Comparison of ENCODE assay signal across 10 mouse cellular contexts in the genomic region with DNA sequence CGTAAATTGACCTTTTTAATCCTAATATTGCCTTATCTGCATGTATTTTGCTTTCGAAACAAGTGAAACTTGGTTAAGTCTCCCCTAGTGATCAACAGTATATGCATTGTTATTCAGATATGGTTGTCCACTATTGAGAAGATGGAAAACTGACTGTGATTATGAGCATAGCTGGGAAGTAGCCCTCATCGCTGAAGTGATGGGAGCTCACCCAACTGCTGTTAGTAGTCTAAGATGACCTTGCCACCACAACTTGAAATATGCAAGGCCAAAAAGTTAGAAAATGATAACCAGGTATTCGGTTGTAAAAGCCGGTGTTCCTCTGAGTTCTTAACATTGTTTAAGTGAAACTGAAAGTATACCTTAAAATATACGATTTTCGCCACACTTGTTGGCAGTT. TPM values are rescaled to one million over a fixed set of nuclear protein-coding genes. Genes with fewer than 3 reads are reported as not detected.
DNase-seq lines count a peak whose midpoint lies in the region; ATAC-seq lines count a peak whose summit lies in the region.
"Had no signal": no experiment of that assay in that cellular context is flagged by ENCODE, and none has a peak within 500 bp of the region (broad histone marks: within the 10 kb centered on the region; RNA-seq: fewer than 3 reads in every experiment).

No protein-coding gene starts in this region.

- H3K4me1 ChIP-seq in heart, embryonic 12.5 days (replicated peaks): 0 out of 2 replicates have a peak, but pooled peaks cover 2% of the 10 kb centered on the region
- peaks cover 13% of the 10 kb centered on the region for H3K4me1 ChIP-seq in midbrain, embryonic 15.5 days
- peaks cover 26% of the 10 kb centered on the region for H3K4me1 ChIP-seq in midbrain, embryonic 10.5 days
- peaks cover 9% of the 10 kb centered on the region for H3K4me1 ChIP-seq in limb, embryonic 11.5 days (ENCODE audit: control insufficient read depth, insufficient read depth, low read length)
- peaks cover 2% of the 10 kb centered on the region; the same call in 1 of the 2 replicates for H3K4me1 ChIP-seq in stomach, embryonic 15.5 days

- H3K9ac ChIP-seq in heart, embryonic 12.5 days: no peak overlapping the region
- no peak overlapping the region for H3K9ac ChIP-seq in midbrain, embryonic 15.5 days
- H3K9ac ChIP-seq in limb, embryonic 11.5 days (ENCODE audit: low read length): no peak overlapping the region
- no peak overlapping the region for H3K9ac ChIP-seq in stomach, embryonic 15.5 days

- DNase-seq in heart, adult 18-20 months: no peak
- no peak for DNase-seq in midbrain, embryonic 10.5 days (ENCODE audit: low spot score)
- DNase-seq in limb, embryonic 11.5 days (ENCODE audit: low spot score): no peak
- no peak for DNase-seq in right cerebral cortex, postnatal 36 days (ENCODE audit: low spot score in 2 of 2)
- no peak for DNase-seq in adrenal gland, postnatal 4 days (ENCODE audit: low spot score in 2 of 2)
- DNase-seq: cerebellum, adult 8-10 months had no signal

- H3K36me3 ChIP-seq in heart, embryonic 12.5 days: no peaks in the 10 kb centered on the region
- H3K36me3 ChIP-seq in midbrain, embryonic 15.5 days (replicated peaks): no peaks in the 10 kb centered on the region
- no peaks in the 10 kb centered on the region for H3K36me3 ChIP-seq in midbrain, embryonic 10.5 days
- H3K36me3 ChIP-seq in limb, embryonic 11.5 days (ENCODE audit: control insufficient read depth, insufficient read depth, low read length): no peaks in the 10 kb centered on the region
- H3K36me3 ChIP-seq in stomach, embryonic 15.5 days: no peaks in the 10 kb centered on the region
- H3K36me3 ChIP-seq: midbrain, embryonic 13.5 days had no signal

- H3K9me3 ChIP-seq in heart, embryonic 12.5 days (replicated peaks): no peaks in the 10 kb centered on the region
- H3K9me3 ChIP-seq in midbrain, embryonic 15.5 days: no peaks in the 10 kb centered on the region
- H3K9me3 ChIP-seq in midbrain, embryonic 10.5 days (replicated peaks): no peaks in the 10 kb centered on the region
- no peaks in the 10 kb centered on the region for H3K9me3 ChIP-seq in limb, embryonic 11.5 days (ENCODE audit: control insufficient read depth, low read length)
- H3K9me3 ChIP-seq in stomach, embryonic 15.5 days: no peaks in the 10 kb centered on the region
- H3K9me3 ChIP-seq: midbrain, embryonic 13.5 days had no signal

- H3K27ac ChIP-seq in heart, embryonic 12.5 days (ENCODE audit: poor library complexity, severe bottlenecking): no peak overlapping the region
- H3K27ac ChIP-seq in midbrain, embryonic 15.5 days: no peak overlapping the region
- no peak overlapping the region for H3K27ac ChIP-seq in midbrain, embryonic 10.5 days (replicated peaks)
- no peak overlapping the region for H3K27ac ChIP-seq in limb, embryonic 11.5 days (replicated peaks; ENCODE audit: low read depth, low read length)
- H3K27ac ChIP-seq in stomach, embryonic 15.5 days: peak overlapping the region; percentile 89; the same call in 1 of the 2 replicates
- H3K27ac ChIP-seq: midbrain, embryonic 13.5 days had no signal

- no peak overlapping the region for H3K4me3 ChIP-seq in heart, embryonic 12.5 days
- no peak overlapping the region for H3K4me3 ChIP-seq in midbrain, embryonic 15.5 days
- no peak overlapping the region for H3K4me3 ChIP-seq in midbrain, embryonic 10.5 days
- no peak overlapping the region for H3K4me3 ChIP-seq in limb, embryonic 11.5 days (ENCODE audit: low read depth, low read length)
- H3K4me3 ChIP-seq in stomach, embryonic 15.5 days (replicated peaks): peak overlapping the region; percentile 94

- WGBS in heart, embryonic 12.5 days: 87% methylated on average over 7 of the region's 7 CpGs
- 86% methylated on average over 7 of the region's 7 CpGs for WGBS in midbrain, embryonic 15.5 days
- 91% methylated on average over 7 of the region's 7 CpGs for whole genome bisulfite sequencing in midbrain, embryonic 10.5 days
- WGBS in limb, embryonic 11.5 days: 92% methylated on average over 7 of the region's 7 CpGs
- 74% methylated on average over 7 of the region's 7 CpGs for WGBS in stomach, embryonic 15.5 days

- peak overlapping the region; percentile 90; the same call in 1 of the 2 replicates for H3K4me2 ChIP-seq in heart, embryonic 12.5 days
- H3K4me2 ChIP-seq in midbrain, embryonic 15.5 days: 0 out of 2 replicates have a peak overlapping the region, but pooled peaks have one; percentile 88
- 0 out of 2 replicates have a peak overlapping the region, but pooled peaks have one; percentile 62 for H3K4me2 ChIP-seq in limb, embryonic 11.5 days (ENCODE audit: low read depth, severe bottlenecking)
- H3K4me2 ChIP-seq in stomach, embryonic 15.5 days: peak overlapping the region; percentile 72

- H3K27me3 ChIP-seq in heart, embryonic 12.5 days (replicated peaks): 0 out of 2 replicates have a peak, but pooled peaks cover 6% of the 10 kb centered on the region
- H3K27me3 ChIP-seq in midbrain, embryonic 15.5 days (replicated peaks): 0 out of 2 replicates have a peak, but pooled peaks cover 3% of the 10 kb centered on the region
- H3K27me3 ChIP-seq in midbrain, embryonic 10.5 days (ENCODE audit: low read depth, poor library complexity, severe bottlenecking): peaks cover 8% of the 10 kb centered on the region; the same call in 1 of the 2 replicates
- no peaks in the 10 kb centered on the region for H3K27me3 ChIP-seq in limb, embryonic 11.5 days (ENCODE audit: control insufficient read depth, insufficient read depth, low read length)
- no peaks in the 10 kb centered on the region for H3K27me3 ChIP-seq in stomach, embryonic 15.5 days (replicated peaks)
- H3K27me3 ChIP-seq: midbrain, embryonic 13.5 days had no signal

- no peak for ATAC-seq in heart, embryonic 12.5 days (ENCODE audit: insufficient number of reproducible peaks, low FRiP score)
- no peak for ATAC-seq in midbrain, embryonic 15.5 days (replicated peaks)
- no peak for ATAC-seq in limb, embryonic 11.5 days (ENCODE audit: insufficient number of reproducible peaks, low FRiP score, low TSS enrichment, low read depth)
- no peak for ATAC-seq in stomach, embryonic 15.5 days (ENCODE audit: insufficient read depth, low FRiP score, low read depth)

RNA-seq across cellular contexts. Expression of a gene that starts 1.3 kb away (rescaled TPM):
- 7.5 and 8.6 TPM in 2 replicates for polyA plus RNA-seq in heart, embryonic 12.5 days (2016; fragmentation: Nextera tagmentation; extraction: Ambion mirVana)
- total RNA-seq in heart, adult 18-20 months (2021): 1 to 10 TPM; 4.9 to 5.6 TPM
- polyA plus RNA-seq in midbrain, embryonic 15.5 days (2015; fragmentation: Nextera tagmentation; extraction: Ambion mirVana): 8.9 and 9.7 TPM in 2 replicates
- 20.7 and 23.6 TPM in 2 replicates for polyA plus RNA-seq in midbrain, embryonic 10.5 days (2016; fragmentation: Nextera tagmentation; extraction: Ambion mirVana)
- polyA plus RNA-seq in limb, embryonic 11.5 days (2014; fragmentation: Nextera tagmentation; extraction: Ambion mirVana): 18.8 and 22.6 TPM in 2 replicates
- 32.1 TPM in 2 replicates for polyA plus RNA-seq in stomach, embryonic 15.5 days (2015; fragmentation: Nextera tagmentation; extraction: Ambion mirVana)
- total RNA-seq in adrenal gland, postnatal 4 days (2021): 10 to 100 TPM; 20.9 to 23.7 TPM
